Mouse (Mus musculus) frontal cortex, postnatal 25 days (tissue): ENCODE measurements at regions not wholly inside any gene's neighbourhood (a gene's known extent, or its start where the extent isn't known, plus 50 kb on each side); places are given as distances from the start of the nearest gene placed in this dataset.
A peak's percentile ranks its signal among the peaks of the same experiment; 100 is the strongest.

ENCODE experiments used
- DNase-seq, 2 experiments: peaks; one replicate each; pipeline ENCODE4 v3.0.0; 2022; ENCODE audit warnings: low spot score in 2 of 2

DNA sequence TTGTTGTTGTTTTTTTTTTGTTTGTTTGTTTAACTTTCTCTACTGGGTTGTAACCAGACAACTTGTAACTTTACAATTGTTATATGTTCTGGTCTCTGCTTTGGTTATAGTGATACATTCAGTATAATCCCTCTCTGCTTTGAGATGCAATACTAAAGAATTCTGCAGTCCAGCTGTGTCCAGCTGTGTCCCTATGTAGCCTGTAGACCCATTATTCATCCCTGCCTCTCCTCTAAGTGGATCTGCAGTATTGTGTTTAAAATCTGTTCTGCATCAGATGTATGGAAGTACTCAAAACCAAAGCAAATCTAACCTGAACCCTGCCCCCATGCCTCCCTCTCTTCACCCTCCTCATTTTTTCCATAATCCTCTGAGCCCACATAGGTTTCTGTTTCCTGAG lies 279.6 kb downstream of the Rps29 start:
- DNase-seq, result no peak

DNA sequence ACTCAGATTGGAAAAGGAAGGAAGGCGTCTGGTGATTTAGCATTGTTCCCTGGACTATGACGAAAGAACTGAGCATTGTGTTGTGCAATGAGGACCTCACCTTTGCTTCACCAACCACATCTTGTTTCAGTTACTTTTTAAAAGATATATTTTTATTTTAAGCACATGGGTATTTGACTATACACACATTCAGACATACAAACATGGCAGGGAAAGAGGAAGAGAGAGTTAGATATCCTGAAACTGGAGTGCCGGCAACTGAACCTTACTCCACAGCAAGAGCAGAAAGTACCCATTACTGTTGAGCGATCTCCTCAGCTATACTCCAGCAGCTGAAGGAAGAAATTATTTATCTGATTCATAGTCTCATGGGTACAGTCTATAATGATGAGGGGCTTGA lies 287.7 kb downstream of the Rps29 start:
- DNase-seq, result no peak

DNA sequence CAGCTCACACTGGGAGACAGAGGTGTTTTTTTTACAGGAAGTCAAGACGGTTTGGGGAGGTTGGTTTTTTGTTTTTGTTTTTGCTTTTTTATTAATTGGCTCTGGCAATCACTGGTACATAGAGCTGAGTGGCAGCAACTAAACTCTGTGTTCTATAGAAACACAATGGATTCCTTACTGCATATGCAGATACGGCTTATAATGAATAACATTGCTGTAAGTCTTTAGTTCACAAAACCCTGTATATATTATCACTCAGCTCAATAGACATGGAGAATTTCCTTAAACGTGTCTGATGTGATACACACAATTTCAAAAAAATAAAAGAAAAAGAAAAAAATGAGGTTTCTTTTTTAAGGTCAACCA lies 296.0 kb downstream of the Rps29 start:
- no peak for DNase-seq

DNA sequence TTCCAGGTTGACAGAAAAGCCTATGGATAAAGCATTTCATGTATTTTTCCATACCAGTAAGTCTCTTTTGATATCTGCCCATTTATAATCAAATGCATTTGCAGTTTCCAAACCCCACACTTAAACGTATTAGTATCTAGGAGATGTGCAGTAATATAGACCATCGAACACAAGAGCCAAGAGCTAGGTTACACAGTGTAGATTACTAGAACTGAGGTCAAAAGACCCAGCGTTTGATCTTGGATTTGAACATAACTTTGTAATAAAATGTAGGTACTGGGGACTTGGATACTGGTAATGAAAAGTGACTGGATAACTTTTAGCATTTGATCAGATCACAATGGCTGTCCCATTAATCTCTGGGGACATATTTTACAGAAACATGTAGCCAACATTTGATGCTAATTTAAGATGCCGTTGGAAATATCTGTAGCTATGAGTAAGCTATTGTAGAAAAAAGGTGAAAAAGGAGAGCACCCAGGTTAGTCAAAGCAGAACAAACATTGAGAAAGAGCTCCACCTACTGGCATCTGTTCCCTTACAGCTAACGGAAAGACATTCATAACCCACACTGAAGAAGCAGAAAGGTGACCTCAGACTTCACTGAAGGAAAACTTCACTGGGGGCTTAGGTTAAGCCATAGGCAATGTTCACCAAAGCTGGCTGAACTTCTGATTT lies 296.5 kb downstream of the Rps29 start:
- peak in 1 of 2 experiments; percentile 52 for DNase-seq

DNA sequence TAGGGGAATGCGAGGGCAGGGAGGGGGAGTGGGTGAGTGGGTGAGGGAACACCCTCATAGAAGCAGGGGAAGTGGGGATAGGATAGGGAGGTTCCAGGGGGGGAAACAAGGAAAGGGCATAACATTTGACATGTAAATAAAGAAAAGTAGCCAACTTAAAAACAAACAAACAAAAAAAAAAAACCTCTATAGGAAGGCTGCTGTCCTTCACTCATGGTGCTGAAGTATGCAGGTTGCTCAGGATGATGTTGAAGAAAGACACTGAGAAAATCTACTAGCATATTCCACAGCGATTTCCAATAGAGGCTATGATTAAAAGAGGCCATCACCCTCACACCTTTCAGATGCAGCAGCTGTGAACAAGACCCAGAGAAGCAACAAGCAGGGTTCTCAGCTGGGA lies 298.7 kb downstream of the Rps29 start:
- no peak for DNase-seq

DNA sequence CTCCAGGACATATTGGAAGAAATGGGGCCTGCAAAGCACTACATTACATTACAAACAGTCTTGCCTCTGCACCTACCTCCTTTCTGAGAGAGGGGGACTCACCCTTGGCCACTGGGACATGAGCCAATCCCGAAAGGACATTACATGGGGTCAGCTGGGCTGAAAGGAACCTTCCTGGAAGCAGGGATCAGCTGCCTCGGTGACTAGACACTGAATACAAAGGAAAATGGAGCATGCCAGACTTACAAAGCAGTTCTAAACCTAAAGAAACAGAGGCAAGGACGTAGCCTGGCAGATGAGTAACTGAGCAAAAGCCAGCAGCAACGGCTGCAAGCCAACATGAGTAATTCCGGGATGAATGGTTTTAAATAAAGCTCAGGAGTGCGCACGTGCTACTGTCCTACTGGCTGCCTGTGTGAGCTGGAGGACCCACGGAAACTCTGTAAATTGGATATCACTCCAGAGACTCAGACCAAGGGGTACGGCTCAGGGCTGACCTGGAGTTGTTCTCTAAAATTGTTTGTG lies 309.3 kb downstream of the Rps29 start:
- DNase-seq, result no peak

DNA sequence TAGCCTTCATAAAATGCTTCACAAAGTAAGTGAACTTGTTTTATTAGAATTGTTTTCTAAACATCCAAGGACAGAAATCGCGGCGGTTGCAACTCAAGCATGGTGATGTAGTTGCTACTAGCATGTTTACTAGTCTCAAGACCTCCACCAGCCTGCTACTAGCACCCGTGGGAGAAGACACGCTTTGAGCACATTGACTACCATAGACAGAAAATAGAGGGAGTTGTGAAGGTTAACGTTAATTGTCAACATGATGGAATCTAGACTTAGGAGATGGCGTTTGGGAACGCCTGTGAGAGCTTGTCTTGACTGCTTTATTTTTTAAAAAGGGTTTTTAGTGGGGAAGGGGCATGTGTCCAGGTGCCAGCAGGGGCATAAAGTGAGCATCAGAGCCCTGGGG lies 318.2 kb downstream of the Rps29 start:
- no peak for DNase-seq

DNA sequence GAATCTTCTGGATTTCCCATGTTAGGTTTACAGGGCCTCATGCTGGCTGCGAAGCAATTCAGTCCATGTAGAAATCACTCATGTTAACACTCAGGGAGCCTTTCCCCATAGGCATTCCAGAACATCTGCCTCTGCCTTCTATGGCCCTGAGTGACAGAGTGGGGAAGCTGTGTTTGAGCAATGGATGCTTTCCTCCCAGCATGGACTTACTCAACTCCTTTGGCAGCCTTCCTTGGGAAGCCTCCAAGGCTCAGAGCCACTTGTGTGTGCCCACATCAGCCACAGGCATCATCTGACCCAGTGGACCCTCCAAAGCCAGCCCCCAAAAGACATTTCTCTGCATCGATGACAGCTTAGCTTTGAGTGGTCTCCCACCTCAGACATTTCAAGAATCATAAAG lies 318.8 kb downstream of the Rps29 start:
- DNase-seq, result no peak

DNA sequence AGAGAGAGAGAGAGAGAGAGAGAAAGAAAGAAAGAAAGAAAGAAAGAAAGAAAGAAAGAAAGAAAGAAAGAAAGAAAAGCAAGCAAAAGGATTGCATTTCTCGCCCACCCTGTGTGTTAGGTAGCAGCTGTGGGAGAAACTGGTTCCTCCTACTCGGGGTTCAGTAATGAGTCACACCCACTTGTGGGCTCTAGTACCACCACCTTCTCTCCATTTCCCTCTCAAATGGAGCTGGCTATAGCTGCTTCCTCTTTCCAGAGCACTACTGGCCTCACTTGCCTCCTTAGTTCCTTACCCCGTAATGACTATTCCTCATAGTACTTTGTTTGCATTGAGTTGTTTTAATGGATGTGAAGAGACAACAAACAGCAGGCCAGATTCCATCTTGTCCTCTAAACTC lies 323.0 kb downstream of the Rps29 start:
- no peak for DNase-seq

DNA sequence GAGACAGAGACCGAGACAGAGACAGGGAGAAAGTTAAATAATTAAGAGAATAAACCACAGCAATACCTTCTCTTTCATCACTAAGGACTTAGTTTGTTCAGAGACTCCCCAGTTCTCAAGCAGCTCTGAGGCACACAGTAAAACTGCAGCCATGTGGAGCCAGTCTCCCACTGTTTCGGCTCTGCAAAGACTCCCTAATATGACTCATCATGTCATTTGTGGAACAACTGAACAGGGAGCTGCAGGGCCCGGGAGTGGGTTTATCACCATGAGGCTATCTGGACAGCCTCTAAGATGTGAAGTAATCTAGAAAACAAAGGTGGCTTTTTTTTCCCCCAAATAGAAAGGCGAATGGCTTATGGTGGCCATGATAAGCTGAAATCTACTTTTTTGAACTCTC lies 325.1 kb downstream of the Rps29 start:
- no peak for DNase-seq

DNA sequence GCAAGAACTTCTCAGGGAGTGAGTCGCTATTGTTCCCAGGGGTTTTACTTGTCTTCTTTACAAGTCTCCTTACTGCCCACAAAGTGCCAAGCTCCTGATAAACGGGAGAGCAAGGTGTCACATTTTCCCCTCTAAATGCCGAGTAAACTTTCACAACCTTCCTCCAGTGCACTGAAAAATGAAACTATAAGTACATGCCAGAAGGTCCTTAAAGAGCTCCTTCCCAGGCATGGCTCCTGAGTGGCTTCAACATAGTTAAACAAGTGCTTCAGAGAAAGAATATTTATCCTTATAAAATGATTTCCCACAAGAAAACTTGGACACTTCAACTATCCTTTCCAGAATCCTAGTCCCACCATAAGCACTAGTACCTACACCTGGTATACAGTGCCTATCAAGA lies 329.6 kb downstream of the Rps29 start:
- DNase-seq, result no peak

DNA sequence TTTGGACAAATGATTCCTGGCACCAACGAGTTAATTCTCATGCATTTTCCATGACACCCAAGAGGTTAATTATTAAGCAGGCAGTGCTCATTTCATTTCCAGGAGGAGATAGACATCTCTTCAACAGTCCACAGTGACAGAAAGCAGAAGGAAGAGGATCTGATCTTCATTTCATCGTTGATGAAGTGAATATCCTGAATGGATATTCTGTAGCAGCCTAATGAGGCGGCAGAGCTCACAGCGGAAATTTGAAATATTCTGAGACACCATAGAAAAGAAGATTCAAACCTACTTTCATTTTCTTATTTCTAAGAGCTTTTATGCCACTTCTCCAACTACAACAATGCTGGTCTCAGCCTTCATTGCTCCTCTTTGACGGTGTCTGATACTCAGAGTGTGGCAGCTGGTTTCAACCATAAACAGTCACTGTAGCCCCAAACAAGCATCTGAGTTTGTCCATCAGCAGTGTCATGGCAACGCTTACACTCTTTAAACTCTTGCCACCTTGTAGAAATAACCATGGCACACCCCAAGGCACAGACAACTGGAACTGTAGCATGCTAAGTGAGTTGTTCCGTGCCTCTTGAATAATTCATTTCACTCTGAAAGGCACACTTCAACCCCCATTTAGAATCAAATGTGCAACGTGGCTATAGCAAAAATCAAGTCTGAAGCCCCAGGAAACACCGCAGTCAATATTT lies 331.3 kb downstream of the Rps29 start:
- DNase-seq, result no peak

DNA sequence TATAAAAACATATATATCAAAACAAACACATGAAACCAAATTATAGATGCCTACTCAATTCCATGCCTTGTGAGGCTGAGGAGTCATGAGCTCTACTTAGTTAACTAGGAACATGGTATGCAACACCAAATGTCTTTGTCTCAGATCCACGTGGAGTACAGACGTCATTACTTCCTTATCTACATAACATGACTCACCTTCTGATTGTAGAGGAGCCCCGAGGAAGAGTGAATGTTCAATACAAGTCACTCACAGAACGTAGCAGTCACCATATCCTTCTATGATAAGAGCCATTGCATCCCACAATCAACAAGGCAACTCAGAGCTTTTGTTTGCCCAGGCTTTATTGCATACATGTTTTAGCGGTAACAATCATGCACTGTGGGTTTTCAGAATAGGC lies 364.6 kb downstream of the Rps29 start:
- DNase-seq, result no peak

DNA sequence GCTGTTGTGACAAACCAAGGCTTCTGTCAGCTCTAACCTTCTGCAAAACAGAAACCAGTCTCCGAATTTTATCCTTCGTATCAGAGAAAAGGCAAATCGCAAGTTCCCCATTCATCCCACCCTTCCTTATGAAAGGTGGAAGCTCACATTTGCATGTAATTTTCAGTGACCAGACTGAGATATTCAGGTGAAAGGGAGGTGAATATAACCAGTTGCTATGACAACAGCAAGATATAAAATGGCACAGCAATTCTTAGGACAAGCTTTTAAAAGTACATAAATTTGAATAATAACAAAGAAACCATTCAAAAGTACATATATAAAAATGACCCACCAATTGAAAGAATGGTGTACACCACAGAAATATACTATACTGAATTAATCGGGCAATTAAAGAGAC lies 375.4 kb downstream of the Rps29 start:
- no peak for DNase-seq

DNA sequence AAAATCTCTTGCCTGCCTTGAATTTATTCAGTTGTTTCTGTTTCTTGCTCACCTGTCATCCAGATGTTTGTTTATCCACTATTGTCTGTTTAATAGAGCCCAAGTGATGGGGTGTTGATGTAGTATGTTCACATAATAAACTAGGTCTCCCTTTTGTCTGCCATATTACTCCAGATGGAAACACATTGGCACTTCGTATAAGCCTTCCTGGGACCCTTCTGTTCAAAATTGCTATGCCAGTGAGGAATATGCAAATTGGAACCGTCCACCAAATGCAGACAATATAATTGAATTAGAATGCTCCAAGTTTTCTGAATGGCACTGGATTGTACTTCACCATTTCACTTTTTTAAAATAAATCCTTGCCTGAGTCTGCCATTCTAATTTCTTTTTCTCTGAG lies 383.5 kb downstream of the Rps29 start:
- no peak for DNase-seq

DNA sequence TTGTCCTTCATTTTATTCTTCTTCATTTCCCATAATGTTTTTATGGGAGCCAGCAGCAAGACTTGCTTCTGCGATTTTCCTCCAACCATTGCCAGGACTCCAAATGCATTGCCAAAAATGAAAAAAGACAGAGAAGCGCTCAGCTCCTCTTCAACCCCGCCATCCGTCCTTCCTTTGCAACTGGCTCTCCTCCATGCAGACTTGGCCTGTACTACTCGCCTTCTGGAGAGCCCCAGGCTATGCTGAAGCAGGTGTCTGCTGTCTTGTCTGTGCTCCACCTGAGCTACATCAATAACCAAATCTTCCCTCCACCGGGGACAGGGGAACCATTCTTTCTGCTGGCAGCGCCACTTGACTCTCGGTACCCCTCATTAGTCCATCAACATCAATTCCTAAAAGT lies 384.2 kb downstream of the Rps29 start:
- DNase-seq, result no peak

DNA sequence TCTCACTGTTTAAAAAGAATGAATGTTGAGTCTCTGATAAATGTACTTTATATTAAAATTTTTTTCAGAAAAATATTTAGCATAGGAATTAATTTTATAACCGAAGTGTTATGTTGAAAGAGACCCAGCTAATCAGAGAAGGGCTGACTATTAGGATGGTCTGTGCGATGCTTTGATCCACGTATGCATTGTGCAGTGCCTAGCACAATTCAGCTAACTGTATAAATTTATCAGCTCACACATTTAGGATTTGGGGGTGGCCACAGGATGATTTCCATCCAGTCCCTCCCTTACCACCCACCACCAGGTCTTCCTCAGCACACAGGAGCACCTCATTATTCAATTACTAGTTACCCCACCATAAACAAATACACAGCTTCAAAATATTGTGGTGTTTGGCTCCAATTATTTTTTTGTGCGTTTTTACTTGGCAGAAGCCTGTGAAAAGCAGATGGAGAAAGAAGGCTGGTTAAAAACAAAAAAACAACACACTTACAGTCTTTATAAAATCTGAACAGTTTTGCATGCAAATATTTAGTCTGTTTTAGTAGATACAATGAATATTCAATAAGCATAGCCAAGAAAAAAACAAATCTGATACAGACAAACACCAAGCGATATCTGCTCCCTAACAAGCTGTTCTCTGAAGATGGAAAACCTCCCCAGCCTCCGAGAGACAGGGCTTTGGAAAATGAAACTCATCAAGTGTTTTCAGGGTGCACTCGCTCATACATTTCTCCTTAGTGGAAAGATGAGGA lies 400.5 kb downstream of the Rps29 start:
- DNase-seq, result no peak

DNA sequence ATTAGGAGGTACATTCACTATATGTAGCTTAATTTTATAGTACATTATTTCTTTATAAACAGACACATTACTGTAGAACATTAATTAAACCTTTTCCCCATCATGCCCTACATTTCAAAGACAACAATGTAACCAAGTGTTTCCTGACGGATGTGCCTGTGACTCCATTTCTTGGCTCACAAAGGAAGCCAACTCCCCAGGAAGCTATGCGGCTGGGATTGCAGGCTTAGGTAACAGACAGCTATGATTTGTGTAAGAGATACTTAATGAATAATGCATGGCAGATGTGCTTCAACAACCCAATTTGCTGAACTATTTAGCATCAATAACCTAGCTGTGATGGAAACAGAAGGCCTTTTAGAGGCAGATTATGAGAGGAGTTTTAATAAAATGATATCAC lies 430.1 kb downstream of the Rps29 start:
- no peak for DNase-seq

DNA sequence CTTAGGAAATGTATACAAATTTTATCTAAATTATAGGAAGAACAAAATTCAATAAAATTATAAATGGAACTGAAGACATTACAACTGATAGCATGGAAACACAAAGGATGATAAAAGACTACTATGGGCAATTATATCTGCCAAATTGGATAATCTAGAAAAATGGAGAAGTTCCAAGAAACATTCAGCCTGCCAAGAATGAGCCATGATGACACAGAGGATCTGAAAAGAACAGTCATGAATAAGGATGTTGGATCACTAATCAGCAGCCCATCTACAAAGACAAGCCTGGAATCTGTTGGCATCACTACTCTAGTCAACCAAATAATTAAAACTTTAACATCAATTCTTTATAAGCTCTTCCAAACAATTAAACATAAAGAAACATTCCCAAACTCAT lies 440.0 kb downstream of the Rps29 start:
- no peak for DNase-seq

DNA sequence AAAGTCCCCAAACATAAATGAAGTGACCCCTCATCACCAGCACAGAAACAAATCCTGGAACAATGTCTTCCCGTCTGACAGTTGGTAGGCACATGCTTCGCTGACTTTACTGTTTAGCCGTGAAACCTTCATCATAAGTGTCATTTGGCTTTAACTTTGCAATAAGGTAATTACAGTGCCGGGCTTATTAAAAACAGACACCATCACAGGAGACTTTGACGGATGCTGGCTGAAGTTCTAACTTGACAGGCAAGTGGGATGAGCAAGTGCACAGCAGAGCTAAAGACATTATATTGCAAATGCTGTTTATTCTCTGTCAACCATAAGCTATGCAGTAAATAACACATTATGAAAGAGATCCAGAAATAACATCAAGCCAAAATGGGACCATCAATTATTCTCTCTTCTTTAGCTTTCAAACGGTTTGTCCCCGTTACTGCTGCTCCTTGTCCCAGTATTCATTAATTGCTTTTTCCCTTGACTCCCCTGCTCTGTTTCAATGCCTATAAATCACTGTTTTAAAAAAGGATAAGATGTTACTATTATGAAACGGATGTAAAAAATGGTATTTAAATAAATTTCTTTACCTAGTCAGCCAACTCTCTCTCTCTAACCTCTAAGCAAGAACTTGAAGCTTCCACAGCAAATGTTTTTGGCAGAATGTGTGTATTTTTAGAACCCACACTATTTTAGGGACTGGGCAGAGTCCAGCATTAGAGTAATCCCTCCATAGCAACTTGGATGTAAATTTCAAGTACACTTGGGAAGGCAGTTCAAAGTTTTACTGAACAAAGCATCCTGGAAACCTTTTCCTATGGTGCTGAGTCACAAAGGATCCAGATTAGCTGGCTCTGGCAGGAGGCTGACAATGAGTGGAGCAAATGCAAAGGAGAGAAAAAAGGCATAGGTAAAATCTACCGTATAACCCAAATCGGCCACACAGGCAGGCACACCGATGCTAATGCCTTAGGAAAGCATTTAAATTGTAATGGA lies 464.4 kb downstream of the Rps29 start:
- no peak for DNase-seq

DNA sequence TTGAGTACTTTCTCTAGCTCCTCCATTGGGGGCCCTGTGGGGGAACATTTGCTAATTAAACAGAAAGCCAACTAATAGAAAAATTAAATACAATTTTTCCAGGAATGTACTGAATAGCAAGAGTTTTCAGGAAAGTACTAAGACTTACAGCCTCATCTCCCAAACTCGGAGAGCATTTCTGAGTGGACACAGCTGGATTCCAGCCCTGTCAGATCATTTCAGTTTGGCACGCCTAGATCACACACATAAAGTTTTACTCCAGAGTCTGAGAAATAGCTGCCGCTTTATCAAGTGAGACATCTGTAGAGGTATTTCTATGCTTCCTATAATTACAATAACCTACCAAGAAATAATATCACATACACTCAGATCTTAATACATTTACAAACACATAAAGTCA lies 470.7 kb downstream of the Rps29 start:
- no peak for DNase-seq

DNA sequence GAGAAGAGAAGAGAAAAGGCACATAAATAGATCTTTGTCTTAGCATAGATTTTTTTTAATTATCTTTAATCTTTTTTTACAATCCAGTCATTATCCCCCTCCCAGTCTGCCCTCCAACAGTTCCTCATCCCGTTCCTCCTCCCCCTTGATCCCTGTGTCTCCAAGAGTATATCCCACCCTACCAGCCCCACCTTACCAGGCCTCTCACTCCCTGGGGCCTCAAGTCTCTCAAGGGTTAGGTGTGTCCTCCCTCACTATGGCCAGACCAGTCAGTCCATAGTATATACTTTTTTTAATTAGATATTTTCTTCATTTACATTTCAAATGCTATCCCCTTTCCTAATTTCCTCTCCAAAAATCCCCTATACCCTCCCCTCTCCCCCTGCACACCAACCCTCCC lies 475.1 kb downstream of the Rps29 start:
- no peak for DNase-seq
